Mouse (Mus musculus) lung, postnatal 0 days (tissue): Measurements from ENCODE around the gene Slc51b. TPM values are rescaled to one million over a fixed set of nuclear protein-coding genes. Genes with fewer than 3 reads are reported as not detected.

Experiments
- ATAC-seq: fragments of 200-750 bp; cut with Nextera tagmentation; 2 replicates; pipeline ENCODE4 v1.8.0; 2017; ENCODE audit warnings: moderate library complexity
- DNase-seq: peaks from one replicate; pipeline ENCODE4 v3.0.0-alpha.2; 2016; ENCODE audit warnings: low spot score
- H3K27ac ChIP-seq: fragments of 300-500 bp; sonication (generic); 2 replicates; pipeline ENCODE4 v1.5.1; 2014; ENCODE audit warnings: antibody characterized with exemption, mild to moderate bottlenecking, low read length, mixed read lengths
- H3K27me3 ChIP-seq: fragments of 300-500 bp; sonication (generic); replicated peaks from 2 replicates; pipeline ENCODE4 v1.6.1; 2014; ENCODE audit warnings: low read length, mixed read lengths; ENCODE audit not compliant: insufficient read depth
- H3K36me3 ChIP-seq: fragments of 300-500 bp; sonication (generic); 2 replicates; pipeline ENCODE4 v1.6.1; 2014; ENCODE audit warnings: low read length, mixed read lengths; ENCODE audit not compliant: insufficient read depth
- H3K4me1 ChIP-seq: fragments of 300-500 bp; sonication (generic); 2 replicates; pipeline ENCODE4 v1.6.1; 2014; ENCODE audit warnings: antibody characterized with exemption, low read depth, low read length, mixed read lengths; ENCODE audit not compliant: insufficient read depth
- H3K4me2 ChIP-seq: fragments of 300-500 bp; sonication (generic); replicated peaks from 2 replicates; pipeline ENCODE4 v1.6.1; 2014; ENCODE audit warnings: low read depth, mild to moderate bottlenecking, low read length, moderate library complexity, mixed read lengths
- H3K4me3 ChIP-seq: fragments of 300-500 bp; sonication (generic); 2 replicates; pipeline ENCODE4 v1.5.1; 2014; ENCODE audit warnings: low read depth, low read length
- H3K9ac ChIP-seq: fragments of 300-500 bp; sonication (generic); replicated peaks from 2 replicates; pipeline ENCODE4 v1.6.1; 2014; ENCODE audit warnings: low read depth, mild to moderate bottlenecking
- H3K9me3 ChIP-seq: fragments of 300-500 bp; sonication (generic); 2 replicates; pipeline ENCODE4 v1.6.1; 2016; ENCODE audit warnings: low read length, mixed read lengths
- CTCF ChIP-seq: IDR thresholded peaks from 2 replicates; pipeline ENCODE4 v1.5.1; 2016; ENCODE audit warnings: antibody characterized with exemption, mild to moderate bottlenecking
- EP300 ChIP-seq: IDR thresholded peaks from 2 replicates; pipeline ENCODE4 v1.6.1; 2016; ENCODE audit warnings: antibody characterized with exemption, mild to moderate bottlenecking, control low read depth
- WGBS: fragments of 180-500 bp; shearing (Covaris S2); extraction: QIAGEN DNeasy Blood & Tissue Kit; methylation state at CpG from one replicate; pipeline ENCODE4 v1.1.7; 2014; 5-methylcytosine and 5-hydroxymethylcytosine counted together
- polyA plus RNA-seq: library from polyadenylated mRNA; unstranded; fragments of >200 nt; fragmentation: Nextera tagmentation; extraction: Ambion mirVana; gene quantifications from 2 replicates; pipeline ENCODE4 v1.2.1, GENCODE M21; 2015

Slc51b gene
- polyA plus RNA-seq, 1 experiment from 2014 or later: not detected

DNA sequence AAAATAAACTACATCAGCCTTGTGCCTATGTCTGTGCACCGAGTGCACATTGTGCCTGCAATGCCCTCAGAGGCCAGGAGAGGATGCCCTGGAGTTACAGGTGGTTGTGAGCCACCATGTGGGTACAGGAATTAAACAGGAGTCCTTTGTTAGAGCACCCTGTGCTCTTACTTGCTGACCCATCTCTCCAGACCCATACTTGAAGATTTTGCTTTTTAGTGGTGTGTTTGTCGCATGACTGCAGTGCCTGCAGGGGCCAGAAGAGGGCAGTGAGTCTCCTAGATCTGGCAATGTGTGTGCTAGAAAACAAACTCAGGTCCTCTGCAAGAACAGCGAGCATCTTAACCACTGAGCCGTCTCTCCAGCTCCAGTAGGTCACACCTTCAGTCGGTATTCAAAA is 11.4 kb upstream of the Slc51b start:
- H3K4me2 ChIP-seq: no peak overlapping the region
- no peaks in the 10 kb centered on the region for H3K9me3 ChIP-seq
- H3K27me3 ChIP-seq: no peaks in the 10 kb centered on the region
- DNase-seq (peak; percentile 44), ATAC-seq (no peak)
- no peaks in the 10 kb centered on the region for H3K36me3 ChIP-seq
- TF ChIP-seq CTCF (peak; percentile 65), EP300 (no peak)
- H3K9ac ChIP-seq: no peak overlapping the region
- no peaks in the 10 kb centered on the region for H3K4me1 ChIP-seq
- no peak overlapping the region for H3K27ac ChIP-seq
- 70% methylated on average over 5 of the region's 5 CpGs for WGBS
- no peak overlapping the region for H3K4me3 ChIP-seq

DNA sequence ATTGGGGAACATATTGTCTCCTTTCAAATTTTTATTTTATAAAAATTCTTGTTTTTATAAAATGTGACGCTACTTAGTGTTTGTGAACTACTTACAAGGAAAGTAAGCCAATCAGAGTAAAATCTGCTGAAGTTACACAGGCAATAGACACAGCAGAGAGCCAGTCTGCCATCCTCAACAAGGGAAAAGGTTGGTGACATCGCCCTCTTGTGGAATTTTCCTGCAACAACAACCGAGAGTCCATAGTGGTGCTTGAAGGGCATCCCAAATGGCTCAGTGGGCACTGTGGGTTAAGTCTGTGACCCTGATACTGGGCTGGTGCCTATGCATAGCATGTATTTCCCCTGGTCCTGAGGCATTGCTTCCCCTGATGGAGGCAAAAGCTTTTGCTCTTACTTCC is 9.5 kb upstream of the Slc51b start:
- no peaks in the 10 kb centered on the region for H3K27me3 ChIP-seq
- H3K4me3 ChIP-seq: no peak overlapping the region
- under 1% methylated on average over 3 of the region's 3 CpGs for WGBS
- DNase-seq: peak; percentile 79
- no peak overlapping the region for H3K27ac ChIP-seq
- H3K9ac ChIP-seq: no peak overlapping the region
- H3K9me3 ChIP-seq: no peaks in the 10 kb centered on the region
- TF ChIP-seq CTCF (peak; percentile 95), EP300 (no peak)
- peak; percentile 54 for ATAC-seq
- H3K4me2 ChIP-seq: no peak overlapping the region
- no peaks in the 10 kb centered on the region for H3K4me1 ChIP-seq
- H3K36me3 ChIP-seq: no peaks in the 10 kb centered on the region

DNA sequence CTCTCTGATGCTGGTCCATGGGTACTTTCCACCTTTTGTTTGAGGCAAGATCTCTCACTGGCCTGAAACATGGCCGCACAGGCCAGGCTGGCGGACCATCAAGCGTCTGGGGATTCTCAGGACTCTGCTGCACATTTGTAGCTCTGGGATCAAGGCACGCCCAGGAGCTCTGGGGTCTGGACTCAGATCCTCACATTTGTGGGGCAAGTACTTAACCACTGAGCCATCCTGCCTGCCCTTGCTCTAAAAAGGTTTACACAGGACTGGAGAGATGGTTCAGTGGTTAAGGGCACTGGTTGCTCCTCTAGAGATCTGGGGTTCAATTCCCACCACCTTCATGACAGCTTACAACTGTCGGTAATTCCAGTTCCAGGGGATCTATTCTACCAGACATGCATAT is 8.2 kb upstream of the Slc51b start:
- no peak overlapping the region for H3K27ac ChIP-seq
- DNase-seq (no peak), ATAC-seq (no peak)
- H3K4me2 ChIP-seq: no peak overlapping the region
- TF ChIP-seq CTCF (no peak), EP300 (no peak)
- H3K36me3 ChIP-seq: no peaks in the 10 kb centered on the region
- no peaks in the 10 kb centered on the region for H3K9me3 ChIP-seq
- H3K9ac ChIP-seq: no peak overlapping the region
- 88% methylated on average over 5 of the region's 5 CpGs for WGBS
- H3K27me3 ChIP-seq: no peaks in the 10 kb centered on the region
- H3K4me3 ChIP-seq: no peak overlapping the region
- H3K4me1 ChIP-seq: no peaks in the 10 kb centered on the region

DNA sequence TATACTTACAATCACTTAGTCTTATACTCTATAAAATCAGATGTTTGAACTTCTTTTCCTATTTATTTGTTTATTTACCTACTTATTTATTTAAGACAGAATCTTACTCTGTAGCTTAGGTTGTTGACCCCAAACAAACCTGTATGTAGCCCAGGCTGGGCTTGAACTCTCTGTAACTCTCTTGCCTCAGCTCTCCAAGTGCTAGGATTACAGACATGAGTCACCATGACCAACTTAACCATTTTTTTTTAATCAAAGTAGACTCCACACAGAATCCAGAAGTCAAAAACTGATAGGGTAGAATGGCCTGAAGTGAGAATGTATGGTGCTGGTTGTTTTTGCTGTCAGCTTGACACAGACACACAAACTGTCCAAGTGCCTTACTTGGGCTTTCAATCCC is 7.6 kb upstream of the Slc51b start:
- no peaks in the 10 kb centered on the region for H3K27me3 ChIP-seq
- no peaks in the 10 kb centered on the region for H3K36me3 ChIP-seq
- H3K9me3 ChIP-seq: no peaks in the 10 kb centered on the region
- no peak for DNase-seq
- H3K4me2 ChIP-seq: no peak overlapping the region
- TF ChIP-seq CTCF (no peak), EP300 (no peak)
- no peak for ATAC-seq
- H3K9ac ChIP-seq: no peak overlapping the region
- no peak overlapping the region for H3K4me3 ChIP-seq
- H3K27ac ChIP-seq: no peak overlapping the region
- H3K4me1 ChIP-seq: no peaks in the 10 kb centered on the region

DNA sequence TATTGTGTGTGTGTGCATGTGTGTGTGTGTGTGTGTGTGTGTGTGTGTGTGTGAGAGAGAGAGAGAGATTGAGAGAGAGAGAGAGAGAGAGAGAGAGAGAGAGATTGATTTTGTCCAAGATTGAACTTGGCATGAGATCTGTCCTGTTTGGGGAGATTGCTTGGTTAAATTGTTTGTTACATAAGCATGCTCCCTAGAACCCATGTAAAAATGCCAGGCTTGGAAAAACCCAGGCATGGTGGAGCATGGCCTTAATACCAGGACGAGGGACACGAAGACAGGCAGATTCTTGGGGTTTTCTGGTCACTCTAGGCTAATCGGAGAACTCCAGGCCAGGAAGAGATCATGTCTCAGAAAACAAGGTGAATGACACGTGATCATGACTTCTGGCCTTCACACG is 5.2 kb upstream of the Slc51b start:
- Histone ChIP-seq H3K27me3 (no peaks in the 10 kb centered on the region), H3K4me1 (no peaks in the 10 kb centered on the region), H3K9ac (no peak overlapping the region), H3K4me2 (no peak overlapping the region), H3K9me3 (no peaks in the 10 kb centered on the region), H3K27ac (no peak overlapping the region), H3K4me3 (no peak overlapping the region), H3K36me3 (no peaks in the 10 kb centered on the region)
- TF ChIP-seq CTCF: no peak
- TF ChIP-seq EP300: no peak
- ATAC-seq (no peak), DNase-seq (no peak)
- WGBS: 84% methylated on average over 5 of the region's 5 CpGs

DNA sequence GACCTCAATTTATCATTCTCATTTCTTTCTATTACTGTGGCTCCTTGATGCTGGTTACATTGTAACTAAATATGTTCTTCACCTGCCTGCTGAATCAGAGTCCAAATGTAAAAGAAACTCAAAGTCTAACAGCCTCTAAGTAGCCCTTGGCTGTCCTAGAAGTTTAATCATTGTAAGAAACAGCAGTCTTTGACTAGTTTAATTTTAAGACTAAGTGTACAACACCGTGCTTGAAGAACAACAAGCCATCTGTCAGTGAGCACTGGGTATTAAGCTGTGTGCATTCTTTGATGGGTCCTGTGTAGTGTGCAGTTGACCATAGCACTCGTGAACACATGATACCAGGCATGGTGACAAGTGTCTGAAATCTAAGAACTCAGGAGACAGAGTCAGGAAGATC is 4.8 kb upstream of the Slc51b start:
- Histone ChIP-seq H3K9ac (no peak overlapping the region), H3K9me3 (no peaks in the 10 kb centered on the region), H3K27ac (no peak overlapping the region), H3K4me1 (no peaks in the 10 kb centered on the region), H3K4me2 (no peak overlapping the region), H3K27me3 (no peaks in the 10 kb centered on the region), H3K4me3 (no peak overlapping the region), H3K36me3 (no peaks in the 10 kb centered on the region)
- TF ChIP-seq CTCF (no peak), EP300 (no peak)
- WGBS: 65% methylated on average over 2 of the region's 2 CpGs
- DNase-seq (no peak), ATAC-seq (no peak)

DNA sequence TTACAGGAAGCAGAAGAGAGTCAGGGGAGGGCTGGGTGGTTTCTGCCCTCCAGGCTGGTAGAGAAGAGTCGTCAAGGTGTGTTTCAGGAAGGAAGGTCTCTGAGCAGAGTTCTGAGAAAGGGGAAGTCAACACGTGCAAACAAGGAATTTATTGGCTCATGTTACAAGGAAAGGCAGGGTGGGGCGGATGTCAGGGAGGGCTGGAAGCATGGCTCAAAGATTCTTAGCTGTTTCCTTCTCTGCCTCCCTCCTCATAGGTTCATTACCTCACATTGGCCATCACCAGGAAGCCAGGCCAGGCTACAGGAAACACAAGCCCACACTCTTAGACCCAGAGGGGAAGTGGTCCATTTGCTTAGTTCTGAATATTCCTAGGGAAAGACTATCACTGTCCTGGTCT is 1.6 kb upstream of the Slc51b start:
- Histone ChIP-seq H3K27ac (no peak overlapping the region), H3K36me3 (no peaks in the 10 kb centered on the region), H3K4me3 (no peak overlapping the region), H3K9ac (no peak overlapping the region), H3K4me2 (no peak overlapping the region), H3K27me3 (no peaks in the 10 kb centered on the region), H3K4me1 (no peaks in the 10 kb centered on the region), H3K9me3 (no peaks in the 10 kb centered on the region)
- DNase-seq (no peak), ATAC-seq (no peak; the same call in 1 of the 2 replicates)
- TF ChIP-seq CTCF (no peak), EP300 (no peak)
- 26% methylated on average over 3 of the region's 3 CpGs for WGBS
